ENCODE assay signal across 12 mouse cellular contexts in genomic region chr9:74961073-74961575, GRCm38 (mm10). TPM values are rescaled to one million over a fixed set of nuclear protein-coding genes. Genes with fewer than 3 reads are reported as not detected.
A peak's percentile ranks its signal among the peaks of the same experiment; 100 is the strongest.
DNase-seq lines count a peak whose midpoint lies in the region; ATAC-seq and TF ChIP-seq lines count a peak whose summit lies in the region.
"Had no signal": no experiment of that assay in that cellular context is flagged by ENCODE, and none has a peak within 500 bp of the region (broad histone marks: within the 10 kb centered on the region; RNA-seq: fewer than 3 reads in every experiment).

No protein-coding gene starts in this region.

- no peaks in the 10 kb centered on the region for H3K4me1 ChIP-seq in forebrain, postnatal 0 days (ENCODE audit: insufficient read depth)
- peaks cover 15% of the 10 kb centered on the region for H3K4me1 ChIP-seq in midbrain, embryonic 15.5 days

- DNase-seq in cerebellum, adult 9-10 months: peak; percentile 3
- DNase-seq in brain, embryonic 14.5 days (ENCODE audit: low read depth): peak; percentile 88
- DNase-seq in forebrain, postnatal 0 days: peak; percentile 47
- no peak for DNase-seq in kidney, adult 8-10 months
- no peak for DNase-seq in frontal cortex, postnatal 14 days (ENCODE audit: low spot score in 2 of 2)
- no peak for DNase-seq in gastrocnemius, adult 8-10 months (ENCODE audit: low spot score in 2 of 2)
- DNase-seq: adrenal gland, postnatal 36 days; cerebellum, postnatal 36 days; layer of hippocampus, adult 9-11 months had no signal

- ATAC-seq in cerebellum, adult (ENCODE audit: insufficient number of reproducible peaks, low FRiP score, low TSS enrichment): no peak
- ATAC-seq in forebrain, postnatal 0 days: peak; percentile 79
- ATAC-seq in midbrain, embryonic 15.5 days (replicated peaks): peak; percentile 82

- WGBS in forebrain, postnatal 0 days: 5% methylated on average over 14 of the region's 14 CpGs
- 6% methylated on average over 14 of the region's 14 CpGs for WGBS in midbrain, embryonic 15.5 days

- H3K4me3 ChIP-seq in forebrain, postnatal 0 days (ENCODE audit: low read depth, low read length): no peak overlapping the region
- H3K4me3 ChIP-seq in midbrain, embryonic 15.5 days: no peak overlapping the region

- no peak overlapping the region for H3K27ac ChIP-seq in forebrain, postnatal 0 days (ENCODE audit: low read depth, low read length)
- H3K27ac ChIP-seq in midbrain, embryonic 15.5 days: peak overlapping the region; percentile 49
- H3K27ac ChIP-seq: macrophage had no signal

- H3K9ac ChIP-seq in forebrain, postnatal 0 days: no peak overlapping the region
- H3K9ac ChIP-seq in midbrain, embryonic 15.5 days: peak overlapping the region; percentile 12; the same call in 1 of the 2 replicates

- TF ChIP-seq POLR2A in brain, embryonic 14.5 days (IDR thresholded peaks at IDR 0.05; ENCODE audit: borderline replicate concordance, extremely low read depth, insufficient read depth, insufficient read length, poor library complexity, severe bottlenecking): no peak

- no peaks in the 10 kb centered on the region for H3K27me3 ChIP-seq in forebrain, postnatal 0 days (ENCODE audit: insufficient read depth, low read length)
- no peaks in the 10 kb centered on the region for H3K27me3 ChIP-seq in midbrain, embryonic 15.5 days (replicated peaks)

- TF ChIP-seq CTCF in brain, embryonic 14.5 days (IDR thresholded peaks at IDR 0.05; ENCODE audit: borderline replicate concordance, extremely low read depth, insufficient read depth, insufficient read length): no peak
- no peak for TF ChIP-seq CTCF in forebrain, postnatal 0 days (IDR thresholded peaks at IDR 0.05; ENCODE audit: low read depth)

- H3K9me3 ChIP-seq in forebrain, postnatal 0 days (ENCODE audit: low read length): no peaks in the 10 kb centered on the region
- no peaks in the 10 kb centered on the region for H3K9me3 ChIP-seq in midbrain, embryonic 15.5 days

- H3K4me2 ChIP-seq in forebrain, postnatal 0 days (ENCODE audit: low read depth): peak overlapping the region; percentile 16
- peak overlapping the region; percentile 19 for H3K4me2 ChIP-seq in midbrain, embryonic 15.5 days

- peaks cover 4% of the 10 kb centered on the region; the same call in 1 of the 2 replicates for H3K36me3 ChIP-seq in forebrain, postnatal 0 days (ENCODE audit: insufficient read depth)
- H3K36me3 ChIP-seq in midbrain, embryonic 15.5 days (replicated peaks): 0 out of 2 replicates have a peak, but pooled peaks cover 4% of the 10 kb centered on the region

RNA-seq across cellular contexts. Expression of gene Fam214a, which starts 8.4 kb away (rescaled TPM):
- 21.5 and 25.4 TPM in 2 replicates for polyA plus RNA-seq in brain, embryonic 14.5 days (2012; rRNA removed)
- total RNA-seq in forebrain, postnatal 0 days (2014; rRNA removed): 22.2 and 33.2 TPM in 2 replicates
- polyA plus RNA-seq in forebrain, postnatal 0 days (2015; fragmentation: Nextera tagmentation; extraction: Ambion mirVana): 11.6 and 16.0 TPM in 2 replicates
- 25.2 and 28.1 TPM in 2 replicates for polyA plus RNA-seq in midbrain, embryonic 15.5 days (2015; fragmentation: Nextera tagmentation; extraction: Ambion mirVana)
- 10 to 100 TPM; 19.4 to 35.5 (median 24.3) TPM for total RNA-seq in gastrocnemius, adult 8-10 months (2022)

Comparison
In these comparisons a context has a peak if more than half of its experiments do, and no peak if none do; other contexts are left out.
1. DNase-seq: peak in cerebellum, adult 9-10 months (single experiment), brain, embryonic 14.5 days (single experiment) and forebrain, postnatal 0 days (single experiment); none in kidney, adult 8-10 months (0 of 2), frontal cortex, postnatal 14 days (0 of 2) and gastrocnemius, adult 8-10 months (0 of 2).